Mouse (Mus musculus) heart, embryonic 12.5 days (tissue): ENCODE results near the gene Dync1li1. TPM values are rescaled to one million over a fixed set of nuclear protein-coding genes. Genes with fewer than 3 reads are reported as not detected.
"Not testable (repeated sequence)": the region's sequence is repeated elsewhere in the genome, so short reads cannot be mapped to it uniquely, and the experiment has no call there.

Source experiments
- ATAC-seq: fragments of 200-750 bp; cut with Nextera tagmentation; 2 replicates; pipeline ENCODE4 v1.8.0; 2017; ENCODE audit warnings: moderate TSS enrichment, moderate library complexity; ENCODE audit not compliant: insufficient number of reproducible peaks, low FRiP score
- H3K27ac ChIP-seq: fragments of 300-500 bp; sonication (generic); 2 replicates; pipeline ENCODE4 v1.5.1; 2016; ENCODE audit warnings: mild to moderate bottlenecking, moderate library complexity; ENCODE audit not compliant: poor library complexity, severe bottlenecking
- H3K27me3 ChIP-seq: fragments of 300-500 bp; sonication (generic); replicated peaks from 2 replicates; pipeline ENCODE4 v1.6.1; 2016; ENCODE audit warnings: mild to moderate bottlenecking, moderate library complexity
- H3K36me3 ChIP-seq: fragments of 300-500 bp; sonication (generic); 2 replicates; pipeline ENCODE4 v1.6.1; 2016; ENCODE audit warnings: mild to moderate bottlenecking, moderate library complexity
- H3K4me1 ChIP-seq: fragments of 300-500 bp; sonication (generic); replicated peaks from 2 replicates; pipeline ENCODE4 v1.6.1; 2016; ENCODE audit warnings: mild to moderate bottlenecking
- H3K4me2 ChIP-seq: fragments of 300-500 bp; sonication (generic); 2 replicates; pipeline ENCODE4 v1.6.1; 2016; ENCODE audit warnings: mild to moderate bottlenecking, moderate library complexity
- H3K4me3 ChIP-seq: fragments of 300-500 bp; sonication (generic); 2 replicates; pipeline ENCODE4 v1.5.1; 2016; ENCODE audit warnings: mild to moderate bottlenecking
- H3K9ac ChIP-seq: fragments of 300-500 bp; sonication (generic); 2 replicates; pipeline ENCODE4 v1.6.1; 2016; ENCODE audit warnings: mild to moderate bottlenecking, moderate library complexity
- H3K9me3 ChIP-seq: fragments of 300-500 bp; sonication (generic); replicated peaks from 2 replicates; pipeline ENCODE4 v1.6.1; 2016; ENCODE audit warnings: mild to moderate bottlenecking, moderate library complexity
- WGBS: fragments of 180-500 bp; shearing (Covaris S2); methylation state at CpG from one replicate; pipeline ENCODE4 v1.1.7; 2016; 5-methylcytosine and 5-hydroxymethylcytosine counted together
- polyA plus RNA-seq: library from polyadenylated mRNA; unstranded; fragments of >200 nt; fragmentation: Nextera tagmentation; extraction: Ambion mirVana; gene quantifications from 2 replicates; pipeline ENCODE4 v1.2.1, GENCODE M21; 2016

Gene Dync1li1
- polyA plus RNA-seq: 78.3 and 81.8 TPM in 2 replicates

DNA sequence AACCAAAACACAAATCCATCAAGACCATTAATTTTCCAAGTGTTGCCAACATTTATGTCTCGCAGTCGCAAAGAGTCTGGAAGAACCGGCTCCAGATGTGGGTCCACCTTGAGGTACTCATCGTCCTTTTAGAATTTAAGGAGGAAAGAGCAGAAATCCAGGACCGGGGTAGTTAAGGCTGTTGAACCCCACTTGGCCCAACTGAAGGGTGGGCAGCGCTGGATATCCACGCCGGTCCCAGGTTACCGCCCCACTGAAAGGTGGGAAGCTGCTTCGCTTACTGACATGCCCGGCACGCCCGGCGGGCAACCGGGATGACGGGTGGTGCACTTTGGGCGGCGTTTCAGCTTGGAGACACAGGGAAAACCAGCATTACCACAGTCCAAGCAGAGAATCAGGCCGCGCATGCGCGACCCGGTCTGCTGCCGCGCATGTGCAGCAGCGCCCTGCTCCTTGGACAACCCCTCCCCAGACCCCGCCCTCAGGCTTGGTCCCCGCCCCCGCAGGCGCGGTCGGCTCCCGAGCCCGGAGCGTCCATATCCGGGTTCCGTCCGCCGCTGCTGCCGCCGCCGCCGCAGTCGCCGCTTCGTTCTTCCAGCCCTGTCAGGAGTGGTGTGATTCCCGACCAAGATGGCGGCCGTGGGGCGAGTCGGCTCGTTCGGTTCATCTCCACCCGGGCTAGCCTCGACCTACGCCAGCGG is at the start of gene Dync1li1:
Gene Dync1li1 (plus strand): TSS at position 539 of the 701 bp plus-strand sequence.
- Histone ChIP-seq H3K4me3 (peak within 1 kb of the TSS; percentile 91), H3K36me3 (peaks cover 18% of the 10 kb centered on the region), H3K27me3 (no peaks in the 10 kb centered on the region), H3K9ac (peak within 1 kb of the TSS; percentile 93), H3K4me2 (peak within 1 kb of the TSS; percentile 93), H3K9me3 (no peaks in the 10 kb centered on the region), H3K27ac (peak within 1 kb of the TSS; percentile 88), H3K4me1 (peaks cover 30% of the 10 kb centered on the region)
- under 1% methylated on average over 57 of the region's 57 CpGs for WGBS
- peak; percentile 98 for ATAC-seq

DNA sequence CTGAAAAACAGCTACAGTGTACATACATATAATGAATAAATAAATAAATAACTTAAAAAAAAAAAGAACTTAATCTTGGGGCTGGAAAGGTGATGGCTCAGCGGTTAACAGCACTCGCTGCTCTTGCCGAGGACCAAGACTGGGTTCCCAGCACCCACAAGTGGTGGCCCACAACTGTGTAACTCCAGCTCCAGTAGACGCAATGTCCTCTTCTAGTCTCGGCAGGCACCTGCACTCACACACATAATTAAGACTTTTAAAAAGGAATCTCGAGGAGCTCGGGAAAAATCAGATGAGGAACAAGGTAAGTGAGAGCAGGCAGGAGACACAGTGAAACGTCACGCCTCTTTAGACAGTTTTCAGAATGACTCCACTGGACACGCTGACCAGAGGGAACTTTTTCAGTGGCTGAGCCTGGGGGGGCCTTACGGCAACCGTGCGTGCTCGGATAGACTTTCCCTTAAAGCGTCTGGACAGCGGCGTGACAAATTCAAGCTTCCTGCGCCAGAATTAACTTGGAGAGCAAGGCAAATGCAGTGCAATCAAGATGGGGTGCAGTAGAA is 49.3 kb upstream of the Dync1li1 start:
- WGBS: 13% methylated on average over 18 of the region's 18 CpGs
- H3K4me1 ChIP-seq: peaks cover 25% of the 10 kb centered on the region
- H3K9me3 ChIP-seq: no peaks in the 10 kb centered on the region
- H3K36me3 ChIP-seq: peaks cover 12% of the 10 kb centered on the region
- peaks cover 23% of the 10 kb centered on the region for H3K27me3 ChIP-seq
- H3K4me3 ChIP-seq: peak overlapping the region; percentile 91
- peak overlapping the region; percentile 87 for H3K27ac ChIP-seq
- H3K4me2 ChIP-seq: peak overlapping the region; percentile 87
- peak; percentile 36; the same call in 1 of the 2 replicates for ATAC-seq
- peak overlapping the region; percentile 91 for H3K9ac ChIP-seq

DNA sequence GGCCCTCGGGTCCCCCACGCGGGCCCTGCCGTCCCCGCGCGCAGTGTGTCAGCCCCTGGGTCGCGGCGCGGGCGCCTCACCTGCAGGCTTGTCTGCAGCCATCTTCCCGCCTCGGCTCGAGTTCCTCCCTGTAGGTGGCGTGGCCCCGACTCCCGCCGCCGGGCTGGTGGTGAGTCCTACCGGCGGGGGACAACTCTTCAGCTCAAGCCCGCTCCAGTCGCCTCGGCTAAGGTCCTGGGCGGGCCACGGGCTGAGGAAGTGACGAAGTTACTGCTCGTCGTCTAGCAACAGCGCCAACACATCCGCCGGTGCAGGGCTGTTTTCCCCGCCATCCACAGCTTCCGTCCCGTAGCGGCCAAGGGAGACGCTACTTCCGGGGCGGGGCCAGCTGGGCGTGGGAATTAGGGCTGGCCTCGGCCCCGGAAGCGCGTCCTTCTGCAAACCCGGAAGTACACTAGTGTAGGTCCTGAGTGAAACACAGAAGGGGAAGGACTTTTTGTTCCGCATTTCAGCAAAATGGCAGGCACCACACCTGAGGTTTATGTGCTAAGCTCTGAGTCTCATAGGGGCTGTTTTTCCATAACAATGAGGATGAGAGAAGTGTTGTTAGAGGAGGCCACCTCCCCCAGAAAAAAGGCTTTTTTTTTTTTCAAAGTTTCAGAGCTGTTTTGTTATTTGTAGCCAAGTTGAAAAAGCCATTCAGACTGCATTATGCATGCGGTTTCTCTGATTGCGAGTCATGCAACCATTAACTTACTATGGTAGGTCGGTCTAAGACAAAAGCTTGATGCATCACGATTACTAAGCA is 48.5 kb upstream of the Dync1li1 start, which contains the start of gene Cnot10:
Gene Cnot10 (minus strand): TSS at position 346 of the 808 bp plus-strand sequence.
- Histone ChIP-seq H3K4me1 (peaks cover 25% of the 10 kb centered on the region), H3K4me3 (peak within 1 kb of the TSS; percentile 91), H3K9ac (peak within 1 kb of the TSS; percentile 91), H3K36me3 (peaks cover 12% of the 10 kb centered on the region), H3K4me2 (peak within 1 kb of the TSS; percentile 87), H3K27ac (peak within 1 kb of the TSS; percentile 87), H3K27me3 (peaks cover 27% of the 10 kb centered on the region), H3K9me3 (no peaks in the 10 kb centered on the region)
- peak; percentile 96 for ATAC-seq
- 4% methylated on average over 51 of the region's 51 CpGs for WGBS

DNA sequence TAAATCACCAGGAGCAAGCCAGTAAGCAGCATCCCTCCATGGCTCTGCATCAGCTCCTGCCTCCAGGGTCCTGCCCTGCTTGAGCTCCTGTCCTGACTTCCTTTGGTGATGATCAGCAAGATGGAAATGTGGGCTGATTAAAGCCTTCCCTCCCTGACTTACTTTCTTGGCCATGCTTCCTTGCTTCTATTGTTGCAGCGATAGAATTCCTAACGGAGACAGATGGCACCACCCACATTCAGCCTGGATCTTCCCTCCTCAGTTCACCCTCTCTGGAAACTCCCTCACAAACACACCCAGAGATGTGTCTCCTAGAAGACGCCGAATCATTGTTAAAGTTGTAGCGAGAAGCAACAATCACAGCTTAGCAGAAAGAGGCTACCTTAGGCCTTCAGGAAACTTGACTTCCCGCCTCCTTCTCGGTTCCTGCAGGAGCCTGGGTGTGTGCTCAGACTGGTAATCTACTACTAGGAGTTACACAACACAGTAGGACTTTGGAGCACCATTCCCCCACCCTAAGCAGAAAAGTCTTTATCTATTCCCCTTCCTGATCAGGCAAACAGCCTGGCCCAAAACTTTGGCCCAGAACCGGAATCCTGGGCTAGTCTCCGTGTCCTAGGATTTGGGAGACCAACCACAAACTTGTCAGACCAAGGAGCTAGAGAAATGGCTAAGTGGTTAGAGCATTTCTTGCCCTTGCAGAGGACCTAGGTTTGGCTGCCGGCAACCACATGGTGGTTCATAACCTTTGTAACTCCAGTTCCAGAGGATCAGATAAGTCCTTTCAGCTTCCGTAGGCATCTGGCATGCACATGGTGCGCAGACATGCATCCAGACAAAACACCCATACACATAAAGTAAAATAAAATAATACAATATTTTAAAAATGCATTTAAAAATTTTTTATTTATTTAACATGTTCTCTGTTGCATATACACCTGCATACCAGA is 41.8 kb upstream of the Dync1li1 start:
- Histone ChIP-seq H3K36me3 (no peaks in the 10 kb centered on the region), H3K27ac (no peak overlapping the region), H3K27me3 (peaks cover 27% of the 10 kb centered on the region), H3K9me3 (no peaks in the 10 kb centered on the region), H3K4me1 (no peaks in the 10 kb centered on the region), H3K9ac (no peak overlapping the region), H3K4me3 (no peak overlapping the region), H3K4me2 (no peak overlapping the region)
- 86% methylated on average over 12 of the region's 12 CpGs for WGBS
- ATAC-seq: no peak

DNA sequence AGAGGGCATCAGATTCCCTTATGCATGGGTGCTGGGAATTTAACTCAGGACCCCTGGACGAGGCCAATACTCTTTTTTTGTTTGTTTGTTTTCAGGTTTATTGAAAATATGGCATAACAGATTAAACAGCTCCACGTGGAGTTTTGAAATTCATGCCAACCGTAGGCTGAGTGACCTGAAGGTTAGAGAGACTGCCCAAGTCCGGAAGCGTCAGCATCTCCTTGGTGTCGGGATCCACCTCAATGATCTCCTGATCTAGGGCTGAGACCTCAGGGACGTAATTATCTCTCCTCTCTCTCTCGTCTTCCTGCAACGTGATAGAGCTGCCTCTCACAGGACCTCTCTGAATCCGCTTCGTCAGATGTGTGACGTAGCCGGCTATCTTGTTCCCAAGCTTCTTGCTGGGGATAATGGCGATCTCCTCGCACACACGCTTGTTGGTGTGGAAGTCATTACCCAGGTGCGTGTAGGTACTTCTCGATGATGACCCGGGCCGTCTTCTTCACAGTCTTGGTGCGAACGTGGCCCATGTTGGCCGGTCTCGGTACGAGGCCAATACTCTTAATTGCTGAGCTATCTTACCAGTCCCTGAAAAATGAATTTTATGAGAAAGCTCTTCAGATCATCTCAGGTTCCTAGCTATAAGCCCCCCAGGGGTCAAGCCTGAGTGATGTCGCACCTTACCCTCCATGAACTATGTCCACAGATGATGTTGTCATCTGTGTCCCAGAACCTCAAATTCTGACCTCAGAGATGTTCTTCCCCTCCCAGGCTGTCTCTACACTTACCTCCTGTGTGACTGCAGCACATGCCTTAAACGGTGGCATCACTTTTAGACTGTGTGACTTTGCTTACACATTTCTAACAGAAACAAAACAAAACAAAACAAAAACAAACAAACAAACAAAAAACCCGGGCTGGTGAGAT is 40.8 kb upstream of the Dync1li1 start:
- Histone ChIP-seq H3K36me3 (no peaks in the 10 kb centered on the region), H3K27ac (no peak overlapping the region), H3K4me1 (no peaks in the 10 kb centered on the region), H3K4me2 (no peak overlapping the region), H3K9me3 (no peaks in the 10 kb centered on the region), H3K4me3 (no peak overlapping the region), H3K27me3 (peaks cover 20% of the 10 kb centered on the region), H3K9ac (no peak overlapping the region)
- 73% methylated on average over 28 of the region's 28 CpGs for WGBS
- ATAC-seq: no peak

DNA sequence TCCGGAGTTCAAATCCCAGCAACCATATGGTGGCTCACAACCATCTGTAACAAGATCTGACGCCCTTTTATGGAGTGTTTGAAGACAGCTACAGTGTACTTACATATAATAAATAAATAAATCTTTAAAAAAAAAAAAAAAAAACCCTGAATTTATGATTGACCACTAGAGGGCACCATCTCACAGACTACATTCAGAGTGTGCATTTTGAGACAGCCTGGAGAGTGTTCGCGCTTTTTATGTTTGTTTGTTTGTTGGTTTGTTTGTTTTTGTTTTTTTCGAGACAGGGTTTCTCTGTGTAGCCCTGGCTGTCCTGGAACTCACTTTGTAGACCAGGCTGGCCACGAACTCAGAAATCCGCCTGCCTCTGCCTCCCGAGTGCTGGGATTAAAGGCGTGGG is 40.1 kb upstream of the Dync1li1 start:
- not testable (repeated sequence) for H3K4me2 ChIP-seq, H3K9ac ChIP-seq, H3K4me3 ChIP-seq, H3K36me3 ChIP-seq, H3K4me1 ChIP-seq, H3K27ac ChIP-seq, H3K9me3 ChIP-seq, ATAC-seq
- peaks cover 13% of the 10 kb centered on the region for H3K27me3 ChIP-seq
- WGBS: 45% methylated on average over 9 of the region's 9 CpGs

DNA sequence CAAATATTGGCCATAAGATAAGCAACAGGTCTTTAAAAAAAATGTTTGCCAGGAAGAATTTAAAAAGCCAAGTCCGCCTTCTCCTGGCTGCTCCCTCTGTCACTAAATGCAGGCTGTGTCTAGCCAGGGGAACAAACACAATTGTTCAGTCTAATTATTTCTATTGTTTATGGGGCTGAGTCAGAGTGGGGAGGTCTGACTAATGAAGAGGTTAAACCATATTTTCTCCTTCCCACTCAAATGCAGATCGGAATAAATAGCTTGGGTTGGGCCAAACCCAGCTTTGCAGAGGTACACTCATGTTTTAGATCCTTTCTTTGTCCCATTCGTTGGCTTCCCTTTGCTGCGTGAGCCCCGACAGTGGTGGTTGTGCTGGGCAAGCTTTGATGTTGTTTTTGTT is 39.2 kb upstream of the Dync1li1 start:
- ATAC-seq: no peak
- Histone ChIP-seq H3K27ac (no peak overlapping the region), H3K36me3 (no peaks in the 10 kb centered on the region), H3K9ac (no peak overlapping the region), H3K27me3 (peaks cover 4% of the 10 kb centered on the region; the same call in 1 of the 2 replicates), H3K4me3 (no peak overlapping the region), H3K4me2 (no peak overlapping the region), H3K9me3 (no peaks in the 10 kb centered on the region), H3K4me1 (no peaks in the 10 kb centered on the region)
- 60% methylated on average over 5 of the region's 5 CpGs for WGBS

DNA sequence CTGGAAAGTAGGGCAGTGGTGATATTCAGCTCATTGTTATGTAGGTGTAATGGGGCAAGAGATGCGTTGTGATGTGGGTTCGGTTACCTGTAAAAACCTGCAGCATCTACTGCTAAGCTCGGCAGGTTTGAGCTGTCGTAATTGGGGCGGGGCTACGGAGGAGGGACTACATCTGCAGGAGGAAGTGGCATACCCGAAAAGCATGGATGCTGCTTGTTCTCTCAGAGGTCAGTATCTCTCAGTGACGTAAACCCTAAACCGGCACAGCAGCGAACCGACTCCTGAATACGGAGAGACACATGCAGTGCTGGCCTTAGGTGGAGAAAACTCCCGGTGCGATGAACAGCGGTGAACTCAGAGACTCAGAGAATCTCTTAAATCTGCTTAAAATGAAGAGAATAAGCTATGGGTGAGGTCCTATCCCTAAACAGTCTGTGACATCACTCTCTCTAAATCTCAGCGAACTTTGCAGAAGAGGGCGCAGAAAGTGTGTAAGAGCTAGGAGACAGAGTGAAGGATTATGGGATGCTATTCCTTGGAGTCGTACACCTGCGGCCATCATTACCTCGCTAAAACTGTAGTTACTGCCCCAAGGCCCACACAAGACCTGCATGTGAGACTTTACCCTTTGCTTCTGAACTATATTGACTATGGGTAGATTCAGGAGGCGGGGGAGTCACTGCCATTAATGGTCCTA is 37.5 kb upstream of the Dync1li1 start:
- Histone ChIP-seq H3K4me2 (peak overlapping the region; percentile 41), H3K4me1 (no peaks in the 10 kb centered on the region), H3K4me3 (no peak overlapping the region), H3K9ac (no peak overlapping the region), H3K27ac (no peak overlapping the region), H3K9me3 (no peaks in the 10 kb centered on the region), H3K27me3 (no peaks in the 10 kb centered on the region), H3K36me3 (no peaks in the 10 kb centered on the region)
- 49% methylated on average over 21 of the region's 21 CpGs for WGBS
- no peak for ATAC-seq

DNA sequence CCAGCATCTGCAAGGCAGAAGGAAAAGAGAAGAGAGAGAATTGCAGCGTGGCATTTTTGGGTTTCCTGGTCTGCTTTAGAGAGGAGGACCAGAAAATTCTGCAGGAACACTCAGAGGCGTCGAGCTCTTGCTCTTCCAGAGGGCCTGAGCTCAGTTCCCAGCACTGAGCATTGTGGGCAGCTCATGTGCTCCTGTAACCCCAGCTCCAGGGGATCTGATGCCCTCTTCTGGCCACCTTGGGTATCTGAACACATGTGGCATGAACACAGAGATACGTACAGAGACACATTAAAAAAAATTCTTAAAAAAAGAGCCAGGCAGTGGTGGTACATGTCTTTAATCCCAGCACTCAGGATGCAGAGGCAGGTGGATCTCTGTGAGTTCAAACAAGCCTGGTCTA is 33.2 kb upstream of the Dync1li1 start:
- Histone ChIP-seq H3K27me3 (no peaks in the 10 kb centered on the region), H3K4me3 (no peak overlapping the region), H3K36me3 (no peaks in the 10 kb centered on the region), H3K9ac (no peak overlapping the region), H3K4me1 (no peaks in the 10 kb centered on the region), H3K27ac (no peak overlapping the region), H3K4me2 (no peak overlapping the region), H3K9me3 (peaks cover 18% of the 10 kb centered on the region; the same call in 1 of the 2 replicates)
- WGBS: 88% methylated on average over 4 of the region's 4 CpGs
- ATAC-seq: no peak
